Mouse (Mus musculus): Measurements from ENCODE around the gene Zfp2. TPM values are rescaled to one million over a fixed set of nuclear protein-coding genes. Genes with fewer than 3 reads are reported as not detected.
A peak's percentile ranks its signal among the peaks of the same experiment; 100 is the strongest.

Zfp2 gene
- polyA plus RNA-seq, 1 experiment from 2014 or later = 11.4 TPM

- Histone ChIP-seq H3K9ac (ENCODE audit: low read length) (peak overlapping the region; percentile 64), H3K4me2 (ENCODE audit: low read depth, low read length) (peak overlapping the region; percentile 75), H3K4me1 (replicated peaks; ENCODE audit: control insufficient read depth, insufficient read depth, low read length) (peaks cover 6% of the 10 kb centered on the region; the same call in 1 of the 2 replicates), H3K36me3 (ENCODE audit: control insufficient read depth, insufficient read depth, low read length) (0 out of 2 replicates have a peak, but pooled peaks cover 2% of the 10 kb centered on the region), H3K4me3 (ENCODE audit: low read length) (peak overlapping the region; percentile 52), H3K27ac (ENCODE audit: low read length) (peak overlapping the region; percentile 34; the same call in 1 of the 2 replicates), H3K9me3 (ENCODE audit: control insufficient read depth, low read length) (no peaks in the 10 kb centered on the region), H3K27me3 (ENCODE audit: control insufficient read depth, insufficient read depth, low read depth, low read length) (no peaks in the 10 kb centered on the region)
- WGBS = 4% methylated on average over 10 of the region's 10 CpGs
- peak; percentile 27 for ATAC-seq (ENCODE audit: low read depth)
Measured at GRCm38 (mm10) chr11:50886933-50887293, 29.1 kb downstream of the Zfp2 start.

GRCm38 (mm10) chr11:50886231-50886932, 29.6 kb downstream of the Zfp2 start:
- Histone ChIP-seq H3K27me3 (ENCODE audit: control insufficient read depth, insufficient read depth, low read depth, low read length) (no peaks in the 10 kb centered on the region), H3K4me3 (ENCODE audit: low read length) (peak overlapping the region; percentile 52), H3K9me3 (ENCODE audit: control insufficient read depth, low read length) (no peaks in the 10 kb centered on the region), H3K4me1 (replicated peaks; ENCODE audit: control insufficient read depth, insufficient read depth, low read length) (peaks cover 6% of the 10 kb centered on the region; the same call in 1 of the 2 replicates), H3K9ac (ENCODE audit: low read length) (peak overlapping the region; percentile 64), H3K4me2 (ENCODE audit: low read depth, low read length) (peak overlapping the region; percentile 75), H3K36me3 (ENCODE audit: control insufficient read depth, insufficient read depth, low read length) (0 out of 2 replicates have a peak, but pooled peaks cover 2% of the 10 kb centered on the region), H3K27ac (ENCODE audit: low read length) (no peak overlapping the region)
- 36% methylated on average over 8 of the region's 8 CpGs for WGBS
- no peak for ATAC-seq (ENCODE audit: low read depth)

DNA sequence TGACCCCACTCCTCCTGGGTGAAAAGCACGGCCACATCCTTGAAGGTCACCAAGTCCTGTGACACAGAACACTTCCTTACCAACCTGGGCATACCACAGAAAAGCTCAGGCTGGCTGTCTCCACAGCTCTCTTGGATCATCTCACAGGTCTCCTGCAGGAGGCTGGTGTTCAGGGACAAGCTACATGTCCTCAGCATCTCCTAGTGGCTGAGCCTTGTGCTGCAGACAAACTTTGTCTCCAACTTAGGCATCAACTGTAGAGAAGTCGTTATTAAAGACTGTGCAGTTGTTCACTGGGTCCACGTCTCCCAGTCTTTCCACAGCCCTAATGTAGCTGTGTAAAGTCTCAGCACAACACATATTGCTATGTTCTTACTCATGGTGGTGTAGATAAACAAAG, 32.2 kb downstream of the Zfp2 start:
- H3K36me3 ChIP-seq (ENCODE audit: control insufficient read depth, insufficient read depth, low read length) = peaks cover 10% of the 10 kb centered on the region
- 85% methylated on average over 3 of the region's 3 CpGs for WGBS
- no peak overlapping the region for H3K27ac ChIP-seq (ENCODE audit: low read length)
- H3K4me1 ChIP-seq (replicated peaks; ENCODE audit: control insufficient read depth, insufficient read depth, low read length) = peaks cover 6% of the 10 kb centered on the region; the same call in 1 of the 2 replicates
- H3K9me3 ChIP-seq (ENCODE audit: control insufficient read depth, low read length) = no peaks in the 10 kb centered on the region
- H3K4me3 ChIP-seq (ENCODE audit: low read length) = no peak overlapping the region
- no peaks in the 10 kb centered on the region for H3K27me3 ChIP-seq (ENCODE audit: control insufficient read depth, insufficient read depth, low read depth, low read length)
- no peak overlapping the region for H3K4me2 ChIP-seq (ENCODE audit: low read depth, low read length)
- H3K9ac ChIP-seq (ENCODE audit: low read length) = no peak overlapping the region
- no peak for ATAC-seq (ENCODE audit: low read depth)

GRCm38 (mm10) chr11:50878641-50879040, 37.3 kb downstream of the Zfp2 start:
- Histone ChIP-seq H3K27me3 (ENCODE audit: control insufficient read depth, insufficient read depth, low read depth, low read length) (no peaks in the 10 kb centered on the region), H3K27ac (ENCODE audit: low read length) (no peak overlapping the region), H3K4me2 (ENCODE audit: low read depth, low read length) (no peak overlapping the region), H3K9me3 (ENCODE audit: control insufficient read depth, low read length) (peaks cover 4% of the 10 kb centered on the region; the same call in 1 of the 2 replicates), H3K36me3 (ENCODE audit: control insufficient read depth, insufficient read depth, low read length) (peaks cover 27% of the 10 kb centered on the region), H3K4me3 (ENCODE audit: low read length) (no peak overlapping the region), H3K9ac (ENCODE audit: low read length) (no peak overlapping the region), H3K4me1 (replicated peaks; ENCODE audit: control insufficient read depth, insufficient read depth, low read length) (no peaks in the 10 kb centered on the region)
- WGBS = 85% methylated on average over 3 of the region's 3 CpGs
- ATAC-seq (ENCODE audit: low read depth) = no peak

DNA sequence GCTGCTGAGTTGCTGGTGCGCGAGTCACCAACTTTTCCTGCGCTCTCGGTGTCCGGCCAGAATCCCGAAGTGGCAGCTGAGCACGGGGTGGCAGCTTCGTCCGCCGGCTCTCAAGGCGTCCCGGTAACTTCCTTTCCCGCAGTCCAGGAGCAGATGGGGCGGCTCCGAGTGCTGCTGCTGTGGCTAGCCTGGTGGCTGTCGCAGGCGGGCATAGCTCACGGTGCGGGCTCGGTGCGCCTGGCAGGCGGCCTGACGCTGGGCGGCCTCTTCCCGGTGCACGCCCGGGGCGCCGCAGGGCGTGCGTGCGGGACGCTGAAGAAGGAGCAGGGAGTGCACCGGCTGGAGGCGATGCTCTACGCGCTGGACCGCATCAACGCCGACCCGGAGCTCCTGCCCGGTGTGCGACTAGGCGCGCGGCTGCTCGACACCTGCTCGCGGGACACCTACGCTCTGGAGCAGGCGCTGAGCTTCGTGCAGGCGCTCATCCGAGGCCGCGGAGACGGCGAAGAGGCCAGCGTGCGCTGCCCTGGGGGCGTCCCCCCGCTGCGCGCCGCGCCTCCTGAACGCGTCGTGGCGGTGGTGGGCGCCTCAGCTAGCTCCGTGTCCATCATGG, 64.9 kb downstream of the Zfp2 start:
- H3K9ac ChIP-seq (ENCODE audit: low read length) = peak overlapping the region; percentile 26; the same call in 1 of the 2 replicates
- H3K27ac ChIP-seq (ENCODE audit: low read length) = no peak overlapping the region
- WGBS = under 1% methylated on average over 45 of the region's 72 CpGs
- H3K4me2 ChIP-seq (ENCODE audit: low read depth, low read length) = peak overlapping the region; percentile 70
- peaks cover 52% of the 10 kb centered on the region for H3K27me3 ChIP-seq (ENCODE audit: control insufficient read depth, insufficient read depth, low read depth, low read length)
- peaks cover 7% of the 10 kb centered on the region for H3K4me1 ChIP-seq (replicated peaks; ENCODE audit: control insufficient read depth, insufficient read depth, low read length)
- H3K36me3 ChIP-seq (ENCODE audit: control insufficient read depth, insufficient read depth, low read length) = no peaks in the 10 kb centered on the region
- H3K4me3 ChIP-seq (ENCODE audit: low read length) = peak overlapping the region; percentile 44
- 0 out of 2 replicates have a peak, but pooled peaks cover 3% of the 10 kb centered on the region for H3K9me3 ChIP-seq (ENCODE audit: control insufficient read depth, low read length)
- 0 out of 2 replicates have a peak, but pooled peaks have one; percentile 31 for ATAC-seq (ENCODE audit: low read depth)

GRCm38 (mm10) chr11:50850177-50850735, 65.7 kb downstream of the Zfp2 start, which contains the start of gene Grm6:
Grm6 (plus strand) TSS chr11:50850685.
- Histone ChIP-seq H3K9ac (ENCODE audit: low read length) (peak within 1 kb of the TSS; percentile 26; the same call in 1 of the 2 replicates), H3K4me1 (replicated peaks; ENCODE audit: control insufficient read depth, insufficient read depth, low read length) (peaks cover 7% of the 10 kb centered on the region), H3K4me2 (ENCODE audit: low read depth, low read length) (peak within 1 kb of the TSS; percentile 70), H3K36me3 (ENCODE audit: control insufficient read depth, insufficient read depth, low read length) (no peaks in the 10 kb centered on the region), H3K27me3 (ENCODE audit: control insufficient read depth, insufficient read depth, low read depth, low read length) (peaks cover 52% of the 10 kb centered on the region), H3K4me3 (ENCODE audit: low read length) (peak within 1 kb of the TSS; percentile 44), H3K9me3 (ENCODE audit: control insufficient read depth, low read length) (0 out of 2 replicates have a peak, but pooled peaks cover 3% of the 10 kb centered on the region), H3K27ac (ENCODE audit: low read length) (no peak within 1 kb of the TSS)
- ATAC-seq (ENCODE audit: low read depth) = no peak
- WGBS = 0% methylated on average over 11 of the region's 11 CpGs

DNA sequence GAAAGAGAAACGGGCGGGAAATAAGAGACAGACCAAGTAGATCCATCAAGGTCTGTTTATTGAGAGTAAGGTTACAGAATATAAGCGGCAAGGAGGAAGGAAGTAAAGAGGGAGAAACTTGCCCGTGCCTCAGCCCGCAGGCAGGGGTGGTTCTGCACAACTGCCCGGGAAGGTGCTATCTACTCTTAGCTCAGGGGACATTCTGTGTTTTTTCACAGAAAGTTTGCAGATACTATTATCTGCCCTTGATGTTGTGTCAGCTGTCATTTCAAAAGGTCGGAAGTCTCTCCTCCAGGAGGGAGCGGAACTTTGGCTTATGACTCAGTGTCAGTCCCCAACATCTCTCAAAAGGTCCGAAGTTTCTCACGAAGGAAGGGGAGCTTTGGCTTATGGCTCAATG, 66.7 kb downstream of the Zfp2 start:
- no peaks in the 10 kb centered on the region for H3K36me3 ChIP-seq (ENCODE audit: control insufficient read depth, insufficient read depth, low read length)
- under 1% methylated on average over 10 of the region's 10 CpGs for WGBS
- H3K27me3 ChIP-seq (ENCODE audit: control insufficient read depth, insufficient read depth, low read depth, low read length) = peaks cover 52% of the 10 kb centered on the region
- H3K4me3 ChIP-seq (ENCODE audit: low read length) = no peak overlapping the region
- no peak overlapping the region for H3K9ac ChIP-seq (ENCODE audit: low read length)
- ATAC-seq (ENCODE audit: low read depth) = no peak
- H3K27ac ChIP-seq (ENCODE audit: low read length) = no peak overlapping the region
- H3K4me2 ChIP-seq (ENCODE audit: low read depth, low read length) = no peak overlapping the region
- H3K4me1 ChIP-seq (replicated peaks; ENCODE audit: control insufficient read depth, insufficient read depth, low read length) = peaks cover 7% of the 10 kb centered on the region
- 0 out of 2 replicates have a peak, but pooled peaks cover 3% of the 10 kb centered on the region for H3K9me3 ChIP-seq (ENCODE audit: control insufficient read depth, low read length)
